Mouse (Mus musculus): ENCODE measurements around the gene Arhgef7. TPM values are rescaled to one million over a fixed set of nuclear protein-coding genes. Genes with fewer than 3 reads are reported as not detected.

The Arhgef7 gene
- total and polyA plus RNA-seq, 2 experiments = 12.4 to 15.8 TPM

GRCm38 (mm10) chr8:11770521-11771080, 43.1 kb downstream of the Arhgef7 start:
- H3K27me3 ChIP-seq (ENCODE audit: control insufficient read depth, insufficient read depth, low read length) = no peaks in the 10 kb centered on the region
- peaks cover 7% of the 10 kb centered on the region for H3K4me1 ChIP-seq (ENCODE audit: control insufficient read depth, insufficient read depth, low read length)
- H3K9ac ChIP-seq (ENCODE audit: low read depth, low read length) = no peak overlapping the region
- no peak overlapping the region for H3K4me3 ChIP-seq (ENCODE audit: insufficient read depth, low read depth, low read length)
- H3K79me2 ChIP-seq (ENCODE audit: control insufficient read depth, insufficient read depth, low read length) = peaks cover 35% of the 10 kb centered on the region
- H3K36me3 ChIP-seq (ENCODE audit: control insufficient read depth, insufficient read depth, low read length) = no peaks in the 10 kb centered on the region
- no peak overlapping the region for H3K27ac ChIP-seq (replicated peaks; ENCODE audit: insufficient read depth, low read depth, low read length)
- 86% methylated on average over 7 of the region's 7 CpGs for WGBS
- DNase-seq (ENCODE audit: extremely low read depth, low read depth, low spot score) = no peak
- TF ChIP-seq CTCF (IDR thresholded peaks at IDR 0.05; ENCODE audit: low read depth, low read length) = no peak
- no peak for TF ChIP-seq POLR2A (IDR thresholded peaks at IDR 0.05; ENCODE audit: extremely low read depth, insufficient read depth, low read length)

- Histone ChIP-seq H3K27me3 (ENCODE audit: control insufficient read depth, insufficient read depth, low read length) (no peaks in the 10 kb centered on the region), H3K79me2 (ENCODE audit: control insufficient read depth, insufficient read depth, low read length) (peaks cover 34% of the 10 kb centered on the region), H3K9ac (ENCODE audit: low read depth, low read length) (no peak overlapping the region), H3K4me3 (ENCODE audit: insufficient read depth, low read depth, low read length) (no peak overlapping the region), H3K27ac (replicated peaks; ENCODE audit: insufficient read depth, low read depth, low read length) (no peak overlapping the region), H3K36me3 (ENCODE audit: control insufficient read depth, insufficient read depth, low read length) (no peaks in the 10 kb centered on the region), H3K4me1 (ENCODE audit: control insufficient read depth, insufficient read depth, low read length) (peaks cover 14% of the 10 kb centered on the region)
- DNase-seq (ENCODE audit: extremely low read depth, low read depth, low spot score) = peak; percentile 31
- 75% methylated on average over 5 of the region's 5 CpGs for WGBS
- TF ChIP-seq CTCF (IDR thresholded peaks at IDR 0.05; ENCODE audit: low read depth, low read length) = no peak
- TF ChIP-seq POLR2A (IDR thresholded peaks at IDR 0.05; ENCODE audit: extremely low read depth, insufficient read depth, low read length) = no peak
These were observed 44.1 kb downstream of the Arhgef7 start for GRCm38 (mm10) chr8:11771608-11772007.

- no peak overlapping the region for H3K27ac ChIP-seq (replicated peaks; ENCODE audit: insufficient read depth, low read depth, low read length)
- H3K4me1 ChIP-seq (ENCODE audit: control insufficient read depth, insufficient read depth, low read length) = peaks cover 14% of the 10 kb centered on the region
- H3K4me3 ChIP-seq (ENCODE audit: insufficient read depth, low read depth, low read length) = no peak overlapping the region
- no peak overlapping the region for H3K9ac ChIP-seq (ENCODE audit: low read depth, low read length)
- no peak for TF ChIP-seq CTCF (IDR thresholded peaks at IDR 0.05; ENCODE audit: low read depth, low read length)
- TF ChIP-seq POLR2A (IDR thresholded peaks at IDR 0.05; ENCODE audit: extremely low read depth, insufficient read depth, low read length) = no peak
- H3K79me2 ChIP-seq (ENCODE audit: control insufficient read depth, insufficient read depth, low read length) = peaks cover 31% of the 10 kb centered on the region; the same call in 1 of the 2 replicates
- WGBS = 65% methylated on average over 17 of the region's 17 CpGs
- no peaks in the 10 kb centered on the region for H3K36me3 ChIP-seq (ENCODE audit: control insufficient read depth, insufficient read depth, low read length)
- no peaks in the 10 kb centered on the region for H3K27me3 ChIP-seq (ENCODE audit: control insufficient read depth, insufficient read depth, low read length)
- no peak for DNase-seq (ENCODE audit: extremely low read depth, low read depth, low spot score)
These were observed 46.9 kb downstream of the Arhgef7 start for GRCm38 (mm10) chr8:11774195-11775076.

GRCm38 (mm10) chr8:11775889-11776288, 48.4 kb downstream of the Arhgef7 start:
- no peak overlapping the region for H3K4me3 ChIP-seq (ENCODE audit: insufficient read depth, low read depth, low read length)
- peaks cover 14% of the 10 kb centered on the region for H3K4me1 ChIP-seq (ENCODE audit: control insufficient read depth, insufficient read depth, low read length)
- peaks cover 35% of the 10 kb centered on the region; the same call in 1 of the 2 replicates for H3K79me2 ChIP-seq (ENCODE audit: control insufficient read depth, insufficient read depth, low read length)
- no peaks in the 10 kb centered on the region for H3K36me3 ChIP-seq (ENCODE audit: control insufficient read depth, insufficient read depth, low read length)
- peak; percentile 82 for DNase-seq (ENCODE audit: extremely low read depth, low read depth, low spot score)
- H3K27me3 ChIP-seq (ENCODE audit: control insufficient read depth, insufficient read depth, low read length) = no peaks in the 10 kb centered on the region
- WGBS = 8% methylated on average over 7 of the region's 7 CpGs
- H3K27ac ChIP-seq (replicated peaks; ENCODE audit: insufficient read depth, low read depth, low read length) = no peak overlapping the region
- H3K9ac ChIP-seq (ENCODE audit: low read depth, low read length) = no peak overlapping the region
- no peak for TF ChIP-seq POLR2A (IDR thresholded peaks at IDR 0.05; ENCODE audit: extremely low read depth, insufficient read depth, low read length)
- TF ChIP-seq CTCF (IDR thresholded peaks at IDR 0.05; ENCODE audit: low read depth, low read length) = no peak

- no peaks in the 10 kb centered on the region for H3K36me3 ChIP-seq (ENCODE audit: control insufficient read depth, insufficient read depth, low read length)
- no peak overlapping the region for H3K4me3 ChIP-seq (ENCODE audit: insufficient read depth, low read depth, low read length)
- H3K27ac ChIP-seq (replicated peaks; ENCODE audit: insufficient read depth, low read depth, low read length) = no peak overlapping the region
- WGBS = 92% methylated on average over 8 of the region's 8 CpGs
- H3K27me3 ChIP-seq (ENCODE audit: control insufficient read depth, insufficient read depth, low read length) = no peaks in the 10 kb centered on the region
- no peak overlapping the region for H3K9ac ChIP-seq (ENCODE audit: low read depth, low read length)
- DNase-seq (ENCODE audit: extremely low read depth, low read depth, low spot score) = no peak
- TF ChIP-seq POLR2A (IDR thresholded peaks at IDR 0.05; ENCODE audit: extremely low read depth, insufficient read depth, low read length) (no peak), CTCF (IDR thresholded peaks at IDR 0.05; ENCODE audit: low read depth, low read length) (no peak)
- peaks cover 35% of the 10 kb centered on the region; the same call in 1 of the 2 replicates for H3K79me2 ChIP-seq (ENCODE audit: control insufficient read depth, insufficient read depth, low read length)
- peaks cover 14% of the 10 kb centered on the region for H3K4me1 ChIP-seq (ENCODE audit: control insufficient read depth, insufficient read depth, low read length)
These were observed 49.1 kb downstream of the Arhgef7 start for GRCm38 (mm10) chr8:11776451-11777180.

Measured in liver, adult 2 months (tissue).